Mouse (Mus musculus): ENCODE data around the gene Gm12695. TPM values are rescaled to one million over a fixed set of nuclear protein-coding genes. Genes with fewer than 3 reads are reported as not detected.

The Gm12695 gene
- polyA plus RNA-seq (2012; rRNA removed) (not detected in 2 replicates), polyA plus RNA-seq (2014; fragmentation: Nextera tagmentation; extraction: Ambion mirVana) (not detected in 2 replicates)

GRCm38 (mm10) chr4:96785086-96785485 is at the start of gene Gm12695:
TSS of gene Gm12695 (minus strand) at chr4:96785186.
- H3K9ac ChIP-seq (replicated peaks): no peak within 1 kb of the TSS
- no peak for DNase-seq (ENCODE audit: low read depth in 3 of 3, low spot score in 3 of 3)
- no peak for ATAC-seq (ENCODE audit: insufficient read depth)
- H3K9me3 ChIP-seq (ENCODE audit: control insufficient read depth, low read length): no peaks in the 10 kb centered on the region
- no peak within 1 kb of the TSS for H3K4me3 ChIP-seq (ENCODE audit: insufficient read depth in 1 of 2, low read depth in 2 of 2, low read length in 2 of 2)
- TF ChIP-seq CTCF (IDR thresholded peaks at IDR 0.05; ENCODE audit: low read depth): no peak
- TF ChIP-seq EP300 (IDR thresholded peaks at IDR 0.05; ENCODE audit: low read depth): no peak
- 76% methylated on average over 3 of the region's 3 CpGs for WGBS (ENCODE audit: insufficient replicate concordance)
- H3K4me2 ChIP-seq (ENCODE audit: low read depth): no peak within 1 kb of the TSS
- no peaks in the 10 kb centered on the region for H3K36me3 ChIP-seq (replicated peaks; ENCODE audit: control insufficient read depth, insufficient read depth, low read depth)
- H3K27ac ChIP-seq: no peak within 1 kb of the TSS
- no peaks in the 10 kb centered on the region for H3K27me3 ChIP-seq (ENCODE audit: control insufficient read depth, insufficient read depth, low read length)
- no peaks in the 10 kb centered on the region for H3K4me1 ChIP-seq (replicated peaks; ENCODE audit: control insufficient read depth in 2 of 2, insufficient read depth in 2 of 2, low read length in 1 of 2)

GRCm38 (mm10) chr4:96825540-96826045 is 40.6 kb upstream of the Gm12695 start:
- TF ChIP-seq EP300 (IDR thresholded peaks at IDR 0.05; ENCODE audit: low read depth): no peak
- TF ChIP-seq CTCF (IDR thresholded peaks at IDR 0.05; ENCODE audit: low read depth): no peak
- WGBS (ENCODE audit: insufficient replicate concordance): 60% methylated on average over 4 of the region's 4 CpGs

GRCm38 (mm10) chr4:96806824-96807808 is 22.1 kb upstream of the Gm12695 start:
- no peak overlapping the region for H3K4me2 ChIP-seq (ENCODE audit: low read depth)
- no peak for TF ChIP-seq EP300 (IDR thresholded peaks at IDR 0.05; ENCODE audit: low read depth)
- no peak for TF ChIP-seq CTCF (IDR thresholded peaks at IDR 0.05; ENCODE audit: low read depth)
- H3K4me1 ChIP-seq (replicated peaks; ENCODE audit: control insufficient read depth in 2 of 2, insufficient read depth in 2 of 2, low read length in 1 of 2): no peaks in the 10 kb centered on the region
- no peaks in the 10 kb centered on the region for H3K9me3 ChIP-seq (ENCODE audit: control insufficient read depth, low read length)
- no peak overlapping the region for H3K4me3 ChIP-seq (ENCODE audit: insufficient read depth in 1 of 2, low read depth in 2 of 2, low read length in 2 of 2)
- H3K27me3 ChIP-seq (ENCODE audit: control insufficient read depth, insufficient read depth, low read length): no peaks in the 10 kb centered on the region
- H3K9ac ChIP-seq (replicated peaks): no peak overlapping the region
- DNase-seq (ENCODE audit: low read depth in 3 of 3, low spot score in 3 of 3): no peak
- H3K27ac ChIP-seq: no peak overlapping the region
- no peaks in the 10 kb centered on the region for H3K36me3 ChIP-seq (replicated peaks; ENCODE audit: control insufficient read depth, insufficient read depth, low read depth)
- WGBS (ENCODE audit: insufficient replicate concordance): 53% methylated on average over 6 of the region's 6 CpGs
- ATAC-seq (ENCODE audit: insufficient read depth): no peak

More at GRCm38 (mm10) chr4:96825540-96826045, 40.6 kb upstream of the Gm12695 start:
- H3K27me3 ChIP-seq (ENCODE audit: control insufficient read depth, insufficient read depth, low read length): no peaks in the 10 kb centered on the region
- DNase-seq (ENCODE audit: low read depth in 3 of 3, low spot score in 3 of 3) (no peak), ATAC-seq (ENCODE audit: insufficient read depth) (no peak)
- no peaks in the 10 kb centered on the region for H3K4me1 ChIP-seq (replicated peaks; ENCODE audit: control insufficient read depth in 2 of 2, insufficient read depth in 2 of 2, low read length in 1 of 2)
- H3K9me3 ChIP-seq (ENCODE audit: control insufficient read depth, low read length): no peaks in the 10 kb centered on the region
- no peaks in the 10 kb centered on the region for H3K36me3 ChIP-seq (replicated peaks; ENCODE audit: control insufficient read depth, insufficient read depth, low read depth)
- no peak overlapping the region for H3K4me2 ChIP-seq (ENCODE audit: low read depth)
- H3K4me3 ChIP-seq (ENCODE audit: insufficient read depth in 1 of 2, low read depth in 2 of 2, low read length in 2 of 2): no peak overlapping the region
- H3K9ac ChIP-seq (replicated peaks): no peak overlapping the region
- H3K27ac ChIP-seq: no peak overlapping the region

GRCm38 (mm10) chr4:96799380-96800157 is 14.6 kb upstream of the Gm12695 start:
- DNase-seq (ENCODE audit: low read depth in 3 of 3, low spot score in 3 of 3): no peak
- no peaks in the 10 kb centered on the region for H3K27me3 ChIP-seq (ENCODE audit: control insufficient read depth, insufficient read depth, low read length)
- no peaks in the 10 kb centered on the region for H3K9me3 ChIP-seq (ENCODE audit: control insufficient read depth, low read length)
- H3K4me2 ChIP-seq (ENCODE audit: low read depth): no peak overlapping the region
- H3K4me3 ChIP-seq (ENCODE audit: insufficient read depth in 1 of 2, low read depth in 2 of 2, low read length in 2 of 2): no peak overlapping the region
- ATAC-seq (ENCODE audit: insufficient read depth): no peak
- H3K4me1 ChIP-seq (replicated peaks; ENCODE audit: control insufficient read depth in 2 of 2, insufficient read depth in 2 of 2, low read length in 1 of 2): no peaks in the 10 kb centered on the region
- TF ChIP-seq EP300 (IDR thresholded peaks at IDR 0.05; ENCODE audit: low read depth) (no peak), CTCF (IDR thresholded peaks at IDR 0.05; ENCODE audit: low read depth) (no peak)
- H3K9ac ChIP-seq (replicated peaks): no peak overlapping the region
- no peaks in the 10 kb centered on the region for H3K36me3 ChIP-seq (replicated peaks; ENCODE audit: control insufficient read depth, insufficient read depth, low read depth)
- 32% methylated on average over 7 of the region's 7 CpGs for WGBS (ENCODE audit: insufficient replicate concordance)
- no peak overlapping the region for H3K27ac ChIP-seq

Measured in liver, embryonic 14.5 days (tissue).